Mouse (Mus musculus) ES-E14 (cell line): Measurements from ENCODE around the gene Gsdma3.

ENCODE experiments used
- ZC3H11A ChIP-seq: IDR thresholded peaks from 2 replicates; pipeline ENCODE4 v1.6.1; 2012; ENCODE audit warnings: low read depth, mild to moderate bottlenecking, inconsistent platforms, low read length, borderline replicate concordance
- ZNF384 ChIP-seq: IDR thresholded peaks from 2 replicates; pipeline ENCODE4 v1.6.1; 2012; ENCODE audit warnings: low read depth, low read length, inconsistent platforms

DNA sequence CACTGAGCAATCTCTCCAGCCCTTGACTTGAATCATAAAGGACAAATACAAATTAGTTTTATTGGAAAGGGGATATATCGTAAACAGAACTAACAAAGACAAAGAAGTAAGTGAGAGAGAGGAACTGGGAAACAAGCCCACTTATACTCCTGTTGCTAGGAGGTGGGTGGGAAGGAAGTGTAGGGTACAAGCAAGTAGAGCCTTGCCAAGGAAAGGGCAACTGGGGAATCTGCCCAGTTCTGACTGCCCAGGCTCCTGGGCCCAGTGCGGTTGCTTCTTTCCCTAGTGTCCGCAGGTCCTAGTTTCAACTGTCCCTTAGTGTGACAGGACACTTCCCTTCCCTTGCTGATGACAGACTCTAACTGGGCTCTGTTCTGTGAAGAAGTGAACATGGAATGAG is 2.5 kb downstream of the Gsdma3 start:
- TF ChIP-seq ZC3H11A (no peak), ZNF384 (no peak)
